Mouse (Mus musculus): Measurements from ENCODE around the gene Mex3a. TPM values are rescaled to one million over a fixed set of nuclear protein-coding genes. Genes with fewer than 3 reads are reported as not detected.
"Not testable (repeated sequence)": the region's sequence is repeated elsewhere in the genome, so short reads cannot be mapped to it uniquely, and the experiment has no call there.

The Mex3a gene
- total RNA-seq, 2 experiments from 2014 or later: 0.81 to 2.0 TPM

GRCm38 (mm10) chr3:88561989-88562388 lies 29.8 kb downstream of the Mex3a start:
- no peak for DNase-seq
- intact Hi-C loops (cut with DNase I): no loop called here

GRCm38 (mm10) chr3:88563442-88563841 lies 31.2 kb downstream of the Mex3a start:
- intact Hi-C loops (cut with DNase I): no loop called here
- DNase-seq: no peak

GRCm38 (mm10) chr3:88563966-88564365 lies 31.8 kb downstream of the Mex3a start:
- DNase-seq: no peak
- intact Hi-C loops (cut with DNase I): no loop called here

- intact Hi-C loops (cut with DNase I): no loop called here
- DNase-seq: no peak
These were observed 33.9 kb downstream of the Mex3a start for GRCm38 (mm10) chr3:88566116-88566515.

- intact Hi-C loops (cut with DNase I): no loop called here
- DNase-seq: no peak
These were observed 34.4 kb downstream of the Mex3a start for GRCm38 (mm10) chr3:88566536-88567061.

GRCm38 (mm10) chr3:88567892-88568291 lies 35.7 kb downstream of the Mex3a start:
- intact Hi-C loops (cut with DNase I): no loop called here

GRCm38 (mm10) chr3:88568615-88569014 lies 36.4 kb downstream of the Mex3a start:
- no peak for DNase-seq
- intact Hi-C loops (cut with DNase I): no loop called here

More at GRCm38 (mm10) chr3:88567892-88568291, 35.7 kb downstream of the Mex3a start:
- DNase-seq: no peak

GRCm38 (mm10) chr3:88569093-88569492 lies 36.9 kb downstream of the Mex3a start:
- DNase-seq: no peak
- intact Hi-C loops (cut with DNase I): no loop called here

- DNase-seq: no peak
- intact Hi-C loops (cut with DNase I): no loop called here
These were observed 37.5 kb downstream of the Mex3a start for GRCm38 (mm10) chr3:88569694-88570093.

GRCm38 (mm10) chr3:88570341-88570740 lies 38.1 kb downstream of the Mex3a start:
- no peak for DNase-seq
- intact Hi-C loops (cut with DNase I): no loop called here

- intact Hi-C loops (cut with DNase I): no loop called here
- DNase-seq: no peak
These were observed 39.7 kb downstream of the Mex3a start for GRCm38 (mm10) chr3:88571856-88572255.

GRCm38 (mm10) chr3:88572835-88573234 lies 40.6 kb downstream of the Mex3a start:
- DNase-seq: no peak
- intact Hi-C loops (cut with DNase I): no loop called here

- intact Hi-C loops (cut with DNase I): no loop called here
- DNase-seq: no peak
These were observed 41.6 kb downstream of the Mex3a start for GRCm38 (mm10) chr3:88573810-88574209.

- intact Hi-C loops (cut with DNase I): no loop called here
- DNase-seq: no peak
These were observed 43.3 kb downstream of the Mex3a start, which contains the start of gene Ssr2 for GRCm38 (mm10) chr3:88575540-88575939. Ssr2 (plus strand) TSS chr3:88575876.

- intact Hi-C loops (cut with DNase I); DNase-seq: not testable (repeated sequence)
These were observed 45.7 kb downstream of the Mex3a start for GRCm38 (mm10) chr3:88577846-88578245.

GRCm38 (mm10) chr3:88578498-88579424 lies 46.6 kb downstream of the Mex3a start:
- no peak for DNase-seq
- intact Hi-C loops (cut with DNase I): no loop called here

- intact Hi-C loops (cut with DNase I): no loop called here
These were observed 47.4 kb downstream of the Mex3a start for GRCm38 (mm10) chr3:88579454-88580117.

GRCm38 (mm10) chr3:88585769-88586168 lies 53.6 kb downstream of the Mex3a start:
- intact Hi-C loops (cut with DNase I): no loop called here
- DNase-seq: no peak

More at GRCm38 (mm10) chr3:88579454-88580117, 47.4 kb downstream of the Mex3a start:
- peak; percentile 72 to 84 for DNase-seq

- intact Hi-C loops (cut with DNase I): no loop called here
These were observed 54.4 kb downstream of the Mex3a start for GRCm38 (mm10) chr3:88586640-88587039.

GRCm38 (mm10) chr3:88590246-88590645 lies 58.1 kb downstream of the Mex3a start:
- intact Hi-C loops (cut with DNase I): loop anchor here (5.0 kb wide), 1 partner anchor 147 kb away; no protein-coding TSS in a partner anchor

More at GRCm38 (mm10) chr3:88586640-88587039, 54.4 kb downstream of the Mex3a start:
- DNase-seq: no peak

More at GRCm38 (mm10) chr3:88590246-88590645, 58.1 kb downstream of the Mex3a start:
- no peak for DNase-seq
